Mouse (Mus musculus): ENCODE measurements around the gene Nprl3.

DNA sequence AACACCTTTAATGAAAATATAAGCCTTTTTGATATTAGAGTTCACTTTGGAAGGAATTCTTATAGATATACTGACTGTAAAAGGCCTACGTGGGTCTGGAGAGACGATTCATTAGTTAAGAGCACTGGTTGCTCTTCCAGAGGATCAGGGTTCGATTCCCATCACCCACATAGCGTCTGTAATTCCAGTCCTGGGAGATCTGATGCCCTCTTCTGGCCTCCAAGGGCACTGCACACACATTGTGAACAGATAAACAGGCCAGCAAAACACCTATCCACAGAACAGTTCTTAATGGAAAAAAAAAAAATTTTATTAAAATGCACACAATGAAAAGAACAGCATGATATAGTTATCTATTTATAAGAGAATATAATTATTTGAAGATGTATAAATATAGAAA, 80.3 kb downstream of the Nprl3 start:
- 0 out of 2 replicates have a peak, but pooled peaks have one; percentile 3 for TF ChIP-seq CTCF (IDR thresholded peaks at IDR 0.05; ENCODE audit: borderline replicate concordance, extremely low read depth, insufficient read depth, insufficient read length)
- no peak for TF ChIP-seq POLR2A (IDR thresholded peaks at IDR 0.05; ENCODE audit: borderline replicate concordance, extremely low read depth, insufficient read depth, insufficient read length, poor library complexity, severe bottlenecking)

All from brain, embryonic 14.5 days (tissue).